Mouse (Mus musculus): ENCODE results near the gene Bach2. TPM values are rescaled to one million over a fixed set of nuclear protein-coding genes. Genes with fewer than 3 reads are reported as not detected.

Bach2 gene
- polyA plus RNA-seq, 1 experiment from 2014 or later = 12.2 TPM

- H3K9ac ChIP-seq = no peak overlapping the region
- no peak overlapping the region for H3K4me3 ChIP-seq
- H3K27ac ChIP-seq = no peak overlapping the region
- no peak for ATAC-seq (ENCODE audit: low FRiP score, low read depth)
- no peak overlapping the region for H3K4me2 ChIP-seq (replicated peaks)
- H3K9me3 ChIP-seq = no peaks in the 10 kb centered on the region
- H3K4me1 ChIP-seq = no peaks in the 10 kb centered on the region
- no peaks in the 10 kb centered on the region for H3K27me3 ChIP-seq
- peaks cover 8% of the 10 kb centered on the region for H3K36me3 ChIP-seq
- 76% methylated on average over 6 of the region's 6 CpGs for WGBS
These were observed 345.6 kb downstream of the Bach2 start for GRCm38 (mm10) chr4:32584181-32584580.

DNA sequence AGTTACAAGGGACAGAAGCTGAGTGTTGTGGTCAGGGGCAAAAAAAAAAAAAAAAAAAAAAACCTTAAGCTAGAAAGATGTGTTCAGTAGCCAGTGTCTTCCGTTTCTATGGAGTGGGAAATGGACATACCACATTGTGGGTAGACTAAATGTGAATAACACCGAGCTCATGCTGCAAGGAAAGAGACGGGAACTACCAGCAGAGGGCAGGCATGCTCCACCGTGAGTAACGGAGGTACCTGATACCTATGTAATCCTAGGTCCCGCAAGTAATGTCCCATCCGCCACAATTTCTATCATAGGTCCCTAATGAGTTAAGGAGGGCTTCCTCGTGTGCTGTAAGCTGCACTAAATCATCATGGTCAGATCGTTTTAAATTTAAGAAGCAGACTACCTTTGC is 348.0 kb downstream of the Bach2 start:
- ATAC-seq (ENCODE audit: low FRiP score, low read depth) = no peak
- 18% methylated on average over 9 of the region's 9 CpGs for WGBS

DNA sequence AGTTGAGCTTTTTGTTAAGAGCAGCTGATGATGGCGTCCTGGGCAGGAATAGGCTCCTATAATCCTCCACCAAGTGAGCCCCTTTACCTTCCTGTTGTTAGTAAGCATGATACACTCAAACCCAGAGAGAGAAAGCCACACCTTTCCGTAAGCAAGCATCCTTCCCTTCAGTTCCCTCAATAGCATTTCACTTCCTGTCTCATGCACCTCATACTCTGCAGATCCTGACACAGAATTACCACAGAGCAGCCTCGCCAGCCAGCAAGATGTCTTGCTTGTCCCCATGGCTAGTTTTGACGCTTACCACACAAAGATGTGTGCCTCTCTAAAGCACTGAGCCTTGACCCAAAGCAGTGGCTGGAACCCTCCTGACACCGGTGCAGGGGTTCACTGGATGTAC is 348.9 kb downstream of the Bach2 start:
- Histone ChIP-seq H3K4me1 (no peaks in the 10 kb centered on the region), H3K27ac (no peak overlapping the region), H3K4me2 (replicated peaks) (no peak overlapping the region), H3K9me3 (no peaks in the 10 kb centered on the region), H3K4me3 (no peak overlapping the region), H3K36me3 (no peaks in the 10 kb centered on the region), H3K27me3 (no peaks in the 10 kb centered on the region), H3K9ac (no peak overlapping the region)
- 85% methylated on average over 5 of the region's 5 CpGs for WGBS
- no peak for ATAC-seq (ENCODE audit: low FRiP score, low read depth)

More for the DNA sequence above, 348.0 kb downstream of the Bach2 start:
- no peaks in the 10 kb centered on the region for H3K9me3 ChIP-seq
- no peak overlapping the region for H3K9ac ChIP-seq
- no peak overlapping the region for H3K27ac ChIP-seq
- no peaks in the 10 kb centered on the region for H3K4me1 ChIP-seq
- no peaks in the 10 kb centered on the region for H3K27me3 ChIP-seq
- no peak overlapping the region for H3K4me3 ChIP-seq
- H3K4me2 ChIP-seq (replicated peaks) = no peak overlapping the region
- no peaks in the 10 kb centered on the region for H3K36me3 ChIP-seq

DNA sequence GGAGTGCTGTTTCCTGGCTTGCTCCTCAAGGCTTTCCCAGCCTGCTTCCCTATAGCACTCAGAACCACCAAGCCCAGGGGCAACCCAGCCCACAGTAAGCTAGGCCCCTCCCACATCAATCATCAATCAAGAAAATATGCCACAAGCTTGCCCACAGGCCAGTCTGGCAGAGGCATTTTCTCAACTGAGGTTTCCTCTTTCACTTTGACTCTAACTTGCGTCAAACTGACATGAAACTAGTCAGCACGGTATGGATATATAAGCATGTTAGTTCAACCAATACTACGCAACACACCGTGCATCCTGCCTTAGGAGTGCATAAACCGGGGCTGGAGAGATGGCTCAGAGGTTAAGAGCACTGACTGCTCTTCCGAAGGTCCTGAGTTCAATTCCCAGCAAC is 349.6 kb downstream of the Bach2 start:
- Histone ChIP-seq H3K27ac (no peak overlapping the region), H3K4me3 (no peak overlapping the region), H3K4me1 (no peaks in the 10 kb centered on the region), H3K36me3 (no peaks in the 10 kb centered on the region), H3K27me3 (no peaks in the 10 kb centered on the region), H3K9me3 (no peaks in the 10 kb centered on the region), H3K9ac (no peak overlapping the region), H3K4me2 (replicated peaks) (no peak overlapping the region)
- no peak for ATAC-seq (ENCODE audit: low FRiP score, low read depth)
- 84% methylated on average over 6 of the region's 6 CpGs for WGBS

DNA sequence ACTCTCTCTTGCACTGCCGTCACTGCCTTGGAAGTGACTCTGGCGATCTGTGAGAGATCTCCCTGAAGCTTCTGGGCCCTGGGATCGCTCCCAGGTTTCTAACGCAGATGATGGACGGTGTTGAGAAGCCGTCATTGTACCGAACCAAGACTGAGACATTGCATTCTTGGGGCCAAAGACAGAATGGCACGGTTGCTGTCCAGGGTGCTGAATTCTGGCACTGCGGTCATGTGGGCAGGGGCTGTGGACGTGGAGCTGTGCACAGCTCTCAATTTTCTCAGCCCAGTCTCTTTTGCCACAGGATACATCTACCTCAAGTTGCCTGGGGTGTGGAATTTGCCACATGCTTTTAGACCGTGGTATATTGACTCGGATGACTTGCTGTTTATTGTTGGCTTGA is 362.5 kb downstream of the Bach2 start:
- Histone ChIP-seq H3K4me2 (replicated peaks) (no peak overlapping the region), H3K4me3 (no peak overlapping the region), H3K27me3 (no peaks in the 10 kb centered on the region), H3K9ac (no peak overlapping the region), H3K4me1 (no peaks in the 10 kb centered on the region), H3K27ac (no peak overlapping the region), H3K36me3 (no peaks in the 10 kb centered on the region), H3K9me3 (no peaks in the 10 kb centered on the region)
- ATAC-seq (ENCODE audit: low FRiP score, low read depth) = peak; percentile 64; the same call in 1 of the 2 replicates
- WGBS = 27% methylated on average over 12 of the region's 12 CpGs

DNA sequence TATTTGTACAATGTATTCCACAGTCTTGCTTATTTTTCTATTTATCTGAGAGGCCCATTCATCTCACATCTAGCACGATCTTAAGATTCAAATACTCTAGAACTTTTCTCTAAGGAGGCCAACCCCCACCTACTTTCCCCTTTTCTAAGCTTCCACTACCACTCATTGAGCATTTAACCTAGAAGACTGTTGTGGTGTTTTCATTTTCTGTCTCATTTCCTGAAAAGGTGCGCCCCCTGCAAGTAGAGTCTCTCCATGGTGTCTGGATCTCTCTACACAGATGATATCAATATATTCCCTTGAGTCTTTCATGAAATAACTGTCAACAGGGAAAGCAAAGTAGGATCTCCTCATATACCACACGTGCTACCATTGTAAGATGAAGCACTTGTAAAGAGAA is 364.1 kb downstream of the Bach2 start, which contains the start of gene Gja10:
TSS of gene Gja10 (minus strand) at position 101 of the 400 bp plus-strand sequence.
- H3K4me2 ChIP-seq (replicated peaks) = no peak within 1 kb of the TSS
- H3K4me3 ChIP-seq = no peak within 1 kb of the TSS
- H3K4me1 ChIP-seq = no peaks in the 10 kb centered on the region
- no peaks in the 10 kb centered on the region for H3K27me3 ChIP-seq
- no peak within 1 kb of the TSS for H3K9ac ChIP-seq
- no peak for ATAC-seq (ENCODE audit: low FRiP score, low read depth)
- H3K36me3 ChIP-seq = no peaks in the 10 kb centered on the region
- WGBS = 62% methylated on average over 3 of the region's 3 CpGs
- H3K9me3 ChIP-seq = no peaks in the 10 kb centered on the region
- H3K27ac ChIP-seq = no peak within 1 kb of the TSS

- Histone ChIP-seq H3K9me3 (no peaks in the 10 kb centered on the region), H3K4me1 (peaks cover 17% of the 10 kb centered on the region), H3K27ac (peak within 1 kb of the TSS; percentile 83; the same call in 1 of the 2 replicates), H3K9ac (peak within 1 kb of the TSS; percentile 86), H3K36me3 (0 out of 2 replicates have a peak, but pooled peaks cover 3% of the 10 kb centered on the region), H3K4me3 (peak within 1 kb of the TSS; percentile 83), H3K4me2 (replicated peaks) (peak within 1 kb of the TSS; percentile 72), H3K27me3 (no peaks in the 10 kb centered on the region)
- ATAC-seq (ENCODE audit: low FRiP score, low read depth) = peak; percentile 98
- WGBS = under 1% methylated on average over 64 of the region's 67 CpGs
These were observed 376.7 kb downstream of the Bach2 start, which contains the start of gene Casp8ap2 for GRCm38 (mm10) chr4:32615034-32615881. Gene Casp8ap2 (plus strand): TSS chr4:32615451.

DNA sequence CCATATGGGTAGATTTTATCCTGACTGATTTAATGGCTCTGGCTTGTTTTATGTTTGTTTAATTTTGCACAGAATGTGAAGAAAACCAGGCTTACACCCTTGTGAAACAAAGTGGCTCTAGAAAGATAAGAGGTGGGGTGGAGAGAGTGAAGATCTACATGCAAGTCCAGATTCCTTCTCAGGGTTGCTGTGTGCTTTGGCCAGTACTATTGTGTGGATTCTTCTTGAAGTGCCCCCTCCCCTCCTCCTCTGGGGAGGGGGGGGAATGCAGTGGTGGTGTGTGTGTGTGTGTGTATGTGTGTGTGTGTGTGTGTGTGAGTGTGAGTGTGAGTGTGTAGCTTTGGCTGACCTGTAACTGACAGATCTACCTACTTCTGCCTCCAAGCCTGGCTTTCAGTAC is 383.0 kb downstream of the Bach2 start:
- Histone ChIP-seq H3K4me3 (no peak overlapping the region), H3K9me3 (no peaks in the 10 kb centered on the region), H3K36me3 (peaks cover 23% of the 10 kb centered on the region), H3K4me1 (peaks cover 9% of the 10 kb centered on the region), H3K27ac (no peak overlapping the region), H3K27me3 (no peaks in the 10 kb centered on the region), H3K9ac (no peak overlapping the region), H3K4me2 (replicated peaks) (no peak overlapping the region)
- ATAC-seq (ENCODE audit: low FRiP score, low read depth) = no peak

Measured in limb, embryonic 13.5 days (tissue).